Mouse (Mus musculus) stomach, postnatal 0 days (tissue): ENCODE measurements at regions not wholly inside any gene's neighbourhood (a gene's known extent, or its start where the extent isn't known, plus 50 kb on each side); places are given as distances from the start of the nearest gene placed in this dataset.

ENCODE experiments used
- CTCF ChIP-seq: IDR thresholded peaks from 2 replicates; pipeline ENCODE4 v1.5.1; 2016; ENCODE audit warnings: antibody characterized with exemption, low read depth, mild to moderate bottlenecking, moderate library complexity
- EP300 ChIP-seq: optimal IDR thresholded peaks from 2 replicates; pipeline ENCODE3; 2016; ENCODE audit warnings: antibody characterized with exemption

GRCm38 (mm10) chr15:52999200-52999599 is 885.5 kb upstream of the Gm7489 start:
- no peak for TF ChIP-seq CTCF
- TF ChIP-seq EP300, result no peak
